Mouse (Mus musculus): ENCODE data around the gene Cers2. TPM values are rescaled to one million over a fixed set of nuclear protein-coding genes. Genes with fewer than 3 reads are reported as not detected.
A peak's percentile ranks its signal among the peaks of the same experiment; 100 is the strongest.

Gene Cers2
- 58.5 and 62.7 TPM in 2 replicates for total RNA-seq (2014; rRNA removed)
- 82.5 and 83.9 TPM in 2 replicates for polyA plus RNA-seq (2015; fragmentation: Nextera tagmentation; extraction: Ambion mirVana)

DNA sequence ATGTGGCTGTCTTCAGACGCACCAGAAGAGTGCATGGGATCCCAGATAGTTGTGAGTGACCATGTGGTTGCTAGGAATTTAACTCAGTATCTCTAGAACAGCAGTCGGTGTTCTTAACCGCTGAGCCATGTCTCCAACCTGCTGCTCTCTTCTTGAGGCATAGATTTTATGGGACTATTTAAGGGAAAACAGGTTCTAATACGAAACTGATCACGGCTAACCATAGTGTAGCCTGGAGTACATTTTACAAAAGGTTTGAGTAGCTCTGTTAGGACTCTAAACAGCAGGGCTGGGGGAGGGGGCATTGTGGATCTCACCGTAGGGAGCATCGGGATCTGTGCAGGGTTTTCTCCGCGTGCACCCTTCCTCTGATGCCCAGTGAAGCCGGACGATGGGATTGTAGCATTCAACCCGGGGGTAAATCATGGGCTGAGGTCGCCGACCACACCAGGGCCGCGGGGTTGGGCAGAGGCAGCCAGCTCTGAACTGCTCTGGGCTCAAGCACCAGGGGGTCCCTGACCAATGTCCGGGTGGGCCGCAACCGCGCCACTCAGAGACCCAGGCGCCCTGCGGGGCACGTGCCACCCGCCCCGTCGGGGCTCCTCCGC lies at the start of gene Cers2:
TSS of gene Cers2 (plus strand) at position 306 of the 608 bp plus-strand sequence.
- peak within 1 kb of the TSS; percentile 91 for H3K4me3 ChIP-seq (ENCODE audit: low read depth, low read length)
- no peaks in the 10 kb centered on the region for H3K36me3 ChIP-seq (ENCODE audit: insufficient read depth, low read length)
- peak within 1 kb of the TSS; percentile 94 for H3K27ac ChIP-seq (ENCODE audit: low read depth, low read length)
- no peak for TF ChIP-seq CTCF (IDR thresholded peaks at IDR 0.05)
- DNase-seq (ENCODE audit: low spot score): peak; percentile 28
- H3K27me3 ChIP-seq (ENCODE audit: insufficient read depth, low read length): no peaks in the 10 kb centered on the region
- H3K4me1 ChIP-seq (ENCODE audit: insufficient read depth, low read length): 0 out of 2 replicates have a peak, but pooled peaks cover 7% of the 10 kb centered on the region
- 2% methylated on average over 27 of the region's 27 CpGs for WGBS
- no peak; the same call in 1 of the 2 replicates for ATAC-seq (ENCODE audit: low FRiP score)
- peak within 1 kb of the TSS; percentile 76 for H3K4me2 ChIP-seq (ENCODE audit: low read depth, low read length, poor library complexity, severe bottlenecking)
- peak within 1 kb of the TSS; percentile 96 for H3K9ac ChIP-seq (replicated peaks; ENCODE audit: low read length, poor library complexity, severe bottlenecking)
- H3K9me3 ChIP-seq (ENCODE audit: low read length): no peaks in the 10 kb centered on the region

GRCm38 (mm10) chr3:95266052-95266451 lies 48.5 kb upstream of the Cers2 start:
- H3K36me3 ChIP-seq (ENCODE audit: insufficient read depth, low read length): peaks cover 55% of the 10 kb centered on the region
- 97% methylated on average over 3 of the region's 3 CpGs for WGBS

DNA sequence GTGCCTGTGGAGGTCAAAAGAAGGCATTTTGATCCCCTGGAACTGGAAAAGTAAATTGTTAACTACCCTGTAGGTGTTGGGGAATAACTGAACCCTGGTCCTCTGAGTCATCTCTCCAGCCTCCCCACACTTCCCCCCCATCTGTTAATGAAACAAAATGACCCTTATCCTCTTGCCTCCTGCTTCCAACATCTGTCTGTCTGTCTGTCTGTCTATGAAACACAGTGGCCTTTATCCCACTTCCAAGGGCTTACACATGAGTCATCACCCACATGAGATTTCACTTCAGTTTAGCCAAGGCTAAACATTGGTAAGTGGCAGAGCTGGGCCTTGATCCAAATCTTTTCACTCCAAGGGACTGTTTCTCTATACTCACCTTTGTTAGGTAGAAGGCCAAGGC lies 46.7 kb upstream of the Cers2 start:
- Histone ChIP-seq H3K36me3 (ENCODE audit: insufficient read depth, low read length) (peaks cover 45% of the 10 kb centered on the region), H3K4me2 (ENCODE audit: low read depth, low read length, poor library complexity, severe bottlenecking) (no peak overlapping the region), H3K4me1 (ENCODE audit: insufficient read depth, low read length) (no peaks in the 10 kb centered on the region), H3K9ac (replicated peaks; ENCODE audit: low read length, poor library complexity, severe bottlenecking) (no peak overlapping the region), H3K9me3 (ENCODE audit: low read length) (no peaks in the 10 kb centered on the region), H3K4me3 (ENCODE audit: low read depth, low read length) (no peak overlapping the region), H3K27ac (ENCODE audit: low read depth, low read length) (no peak overlapping the region), H3K27me3 (ENCODE audit: insufficient read depth, low read length) (no peaks in the 10 kb centered on the region)
- no peak for DNase-seq (ENCODE audit: low spot score)
- no peak for TF ChIP-seq CTCF (IDR thresholded peaks at IDR 0.05)
- ATAC-seq (ENCODE audit: low FRiP score): no peak

More at GRCm38 (mm10) chr3:95266052-95266451, 48.5 kb upstream of the Cers2 start:
- H3K9ac ChIP-seq (replicated peaks; ENCODE audit: low read length, poor library complexity, severe bottlenecking): no peak overlapping the region
- H3K27ac ChIP-seq (ENCODE audit: low read depth, low read length): no peak overlapping the region
- H3K4me3 ChIP-seq (ENCODE audit: low read depth, low read length): no peak overlapping the region
- TF ChIP-seq CTCF (IDR thresholded peaks at IDR 0.05): no peak
- DNase-seq (ENCODE audit: low spot score) (no peak), ATAC-seq (ENCODE audit: low FRiP score) (no peak)
- no peaks in the 10 kb centered on the region for H3K9me3 ChIP-seq (ENCODE audit: low read length)
- no peaks in the 10 kb centered on the region for H3K27me3 ChIP-seq (ENCODE audit: insufficient read depth, low read length)
- no peak overlapping the region for H3K4me2 ChIP-seq (ENCODE audit: low read depth, low read length, poor library complexity, severe bottlenecking)
- H3K4me1 ChIP-seq (ENCODE audit: insufficient read depth, low read length): no peaks in the 10 kb centered on the region

GRCm38 (mm10) chr3:95269789-95270188 lies 44.8 kb upstream of the Cers2 start:
- ATAC-seq (ENCODE audit: low FRiP score) (no peak), DNase-seq (ENCODE audit: low spot score) (no peak)
- H3K27ac ChIP-seq (ENCODE audit: low read depth, low read length): no peak overlapping the region
- no peak overlapping the region for H3K9ac ChIP-seq (replicated peaks; ENCODE audit: low read length, poor library complexity, severe bottlenecking)
- no peak overlapping the region for H3K4me2 ChIP-seq (ENCODE audit: low read depth, low read length, poor library complexity, severe bottlenecking)
- H3K36me3 ChIP-seq (ENCODE audit: insufficient read depth, low read length): peaks cover 29% of the 10 kb centered on the region
- H3K27me3 ChIP-seq (ENCODE audit: insufficient read depth, low read length): no peaks in the 10 kb centered on the region
- H3K4me3 ChIP-seq (ENCODE audit: low read depth, low read length): no peak overlapping the region
- H3K9me3 ChIP-seq (ENCODE audit: low read length): no peaks in the 10 kb centered on the region
- H3K4me1 ChIP-seq (ENCODE audit: insufficient read depth, low read length): no peaks in the 10 kb centered on the region
- no peak for TF ChIP-seq CTCF (IDR thresholded peaks at IDR 0.05)
- 86% methylated on average over 5 of the region's 5 CpGs for WGBS

DNA sequence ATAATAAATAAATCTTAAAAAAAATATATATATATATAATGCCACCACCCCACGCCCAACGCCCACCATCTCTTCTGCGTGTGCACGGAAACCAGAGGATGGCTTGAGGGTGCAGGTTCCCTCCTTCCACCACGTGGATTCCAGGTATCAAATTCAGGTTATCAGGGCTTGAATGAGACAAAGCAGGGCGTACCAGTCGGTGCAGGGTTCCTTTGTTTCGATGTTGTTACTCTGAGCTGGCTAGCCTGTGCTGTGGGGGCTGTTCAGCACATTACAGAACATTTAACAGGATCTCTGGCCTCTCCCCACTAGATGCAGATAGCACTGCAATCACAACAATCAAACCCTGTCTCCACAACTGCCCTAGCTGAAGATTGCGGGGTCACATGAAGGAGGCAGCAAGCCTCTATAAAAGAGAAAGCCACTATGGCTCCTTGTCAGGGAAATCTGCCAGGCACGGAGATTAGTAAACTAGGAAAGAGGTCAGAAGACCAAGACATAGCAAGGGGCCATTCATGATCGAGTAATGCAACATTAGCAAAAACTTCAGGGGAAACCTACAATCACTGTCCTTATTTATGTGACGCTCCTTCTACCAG lies 43.7 kb upstream of the Cers2 start:
- Histone ChIP-seq H3K27me3 (ENCODE audit: insufficient read depth, low read length) (no peaks in the 10 kb centered on the region), H3K4me3 (ENCODE audit: low read depth, low read length) (no peak overlapping the region), H3K36me3 (ENCODE audit: insufficient read depth, low read length) (peaks cover 25% of the 10 kb centered on the region), H3K9ac (replicated peaks; ENCODE audit: low read length, poor library complexity, severe bottlenecking) (no peak overlapping the region), H3K9me3 (ENCODE audit: low read length) (no peaks in the 10 kb centered on the region), H3K4me2 (ENCODE audit: low read depth, low read length, poor library complexity, severe bottlenecking) (no peak overlapping the region), H3K4me1 (ENCODE audit: insufficient read depth, low read length) (no peaks in the 10 kb centered on the region), H3K27ac (ENCODE audit: low read depth, low read length) (no peak overlapping the region)
- TF ChIP-seq CTCF (IDR thresholded peaks at IDR 0.05): no peak
- DNase-seq (ENCODE audit: low spot score) (no peak), ATAC-seq (ENCODE audit: low FRiP score) (no peak)
- WGBS: 85% methylated on average over 12 of the region's 12 CpGs

GRCm38 (mm10) chr3:95273471-95273870 lies 41.1 kb upstream of the Cers2 start:
- peaks cover 8% of the 10 kb centered on the region; the same call in 1 of the 2 replicates for H3K36me3 ChIP-seq (ENCODE audit: insufficient read depth, low read length)
- no peaks in the 10 kb centered on the region for H3K4me1 ChIP-seq (ENCODE audit: insufficient read depth, low read length)
- H3K9me3 ChIP-seq (ENCODE audit: low read length): no peaks in the 10 kb centered on the region
- DNase-seq (ENCODE audit: low spot score) (no peak), ATAC-seq (ENCODE audit: low FRiP score) (no peak)
- H3K4me3 ChIP-seq (ENCODE audit: low read depth, low read length): no peak overlapping the region
- WGBS: 85% methylated on average over 5 of the region's 5 CpGs
- H3K9ac ChIP-seq (replicated peaks; ENCODE audit: low read length, poor library complexity, severe bottlenecking): no peak overlapping the region
- no peak for TF ChIP-seq CTCF (IDR thresholded peaks at IDR 0.05)
- H3K27ac ChIP-seq (ENCODE audit: low read depth, low read length): no peak overlapping the region
- no peak overlapping the region for H3K4me2 ChIP-seq (ENCODE audit: low read depth, low read length, poor library complexity, severe bottlenecking)
- no peaks in the 10 kb centered on the region for H3K27me3 ChIP-seq (ENCODE audit: insufficient read depth, low read length)

Measured in midbrain, postnatal 0 days (tissue).